Mouse (Mus musculus) kidney, adult 10 weeks (tissue): ENCODE results near the gene Cdk9. TPM values are rescaled to one million over a fixed set of nuclear protein-coding genes. Genes with fewer than 3 reads are reported as not detected.

ENCODE experiments used
- polyA plus RNA-seq: library from polyadenylated mRNA; stranded (reverse); fragments of 350-450 nt; fragmentation: Illumina TruSeq; extraction: RNeasy Lipid Tissue Mini Kit (QIAGEN cat#74804); gene quantifications from one replicate; pipeline ENCODE4 v1.2.3, GENCODE M21; 2014; ENCODE audit warnings: low read depth, low replicate concordance

The Cdk9 gene
- polyA plus RNA-seq = 42.3 TPM

DNA sequence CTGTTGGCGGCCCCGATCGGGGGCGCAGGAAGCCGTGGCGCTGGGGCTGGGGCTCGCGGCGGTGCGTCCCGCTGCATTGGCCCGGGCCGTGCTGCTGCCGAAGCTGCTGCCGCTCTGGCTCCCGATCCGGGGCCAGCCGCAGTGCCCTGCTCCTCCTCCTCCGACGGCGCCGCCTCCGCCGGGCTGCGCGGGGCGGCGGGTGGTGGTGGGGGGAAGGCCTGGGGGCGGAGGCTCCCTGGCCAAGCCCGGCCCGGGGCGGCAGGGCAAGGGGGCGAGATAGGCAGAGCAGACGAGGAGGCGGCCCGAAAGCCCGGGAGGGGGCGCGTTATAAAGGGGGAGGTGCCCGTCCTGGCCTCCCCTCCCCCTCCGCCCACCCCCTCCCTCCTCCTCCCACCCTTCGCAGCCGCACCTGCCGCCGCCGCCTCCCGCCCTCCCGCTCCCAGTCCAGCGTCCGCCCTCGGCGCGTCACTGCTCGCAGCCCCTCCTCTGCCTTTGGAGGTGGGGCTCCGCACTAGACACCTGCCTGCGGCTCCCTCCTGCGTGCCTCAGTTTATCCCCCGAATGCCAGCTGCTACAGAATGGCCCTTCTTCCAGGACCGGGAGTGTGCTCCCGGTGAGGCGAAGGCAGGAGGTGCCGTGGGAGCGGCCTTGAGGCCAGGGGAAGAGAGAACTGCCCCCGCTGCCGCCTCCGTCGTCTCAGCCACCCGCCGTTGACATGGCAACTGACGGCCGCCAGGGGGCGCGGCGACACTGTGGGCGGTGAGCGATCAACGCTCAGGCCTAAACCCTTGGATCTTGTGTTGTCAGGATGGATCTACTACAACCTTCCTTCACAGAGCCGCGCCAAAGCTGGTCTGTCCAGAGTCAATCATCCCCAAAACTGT lies at the start of gene Cdk9:
Gene Cdk9 (minus strand): TSS at position 143 of the 884 bp plus-strand sequence.

DNA sequence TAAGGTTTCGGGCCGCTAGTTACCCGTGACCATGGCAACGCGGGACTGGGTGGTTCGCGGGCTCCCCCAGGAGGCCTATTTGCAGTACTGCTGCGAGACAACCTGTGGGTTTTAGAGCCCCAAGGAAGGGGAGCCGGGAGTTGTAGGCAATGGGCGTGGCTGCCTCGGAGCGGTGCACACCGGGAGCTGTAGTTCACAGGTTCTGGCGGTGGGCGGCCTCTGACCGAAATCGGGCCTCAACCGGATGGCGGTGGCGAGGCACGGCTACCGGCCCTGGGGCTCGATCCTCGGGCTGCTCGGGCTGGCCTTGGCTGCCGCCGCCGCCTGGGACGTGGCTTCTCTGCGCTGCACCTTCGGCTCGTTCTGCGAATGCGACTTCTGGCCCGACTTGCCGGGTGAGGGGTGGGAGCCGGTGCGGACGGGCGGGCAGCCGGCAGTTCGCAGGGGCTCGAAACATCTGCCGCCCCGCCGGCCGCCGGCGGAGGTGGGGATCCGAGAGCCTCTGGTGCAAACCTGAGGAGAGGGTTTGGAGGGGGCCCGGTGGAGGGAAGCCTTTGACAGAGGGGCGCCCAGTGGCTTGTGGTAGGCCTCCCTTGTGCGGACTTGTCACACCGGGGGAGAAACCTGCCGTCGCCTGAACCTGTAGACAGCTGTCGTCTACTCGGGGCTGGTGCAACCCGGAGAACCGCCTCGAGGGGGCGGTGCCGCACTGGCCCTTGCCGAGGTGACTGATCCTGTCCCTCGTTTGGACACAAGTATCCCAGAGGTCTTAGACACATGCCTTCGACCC lies 44.4 kb upstream of the Cdk9 start, which contains the start of gene Tor2a:
Gene Tor2a (plus strand): TSS at position 179 of the 790 bp plus-strand sequence.

DNA sequence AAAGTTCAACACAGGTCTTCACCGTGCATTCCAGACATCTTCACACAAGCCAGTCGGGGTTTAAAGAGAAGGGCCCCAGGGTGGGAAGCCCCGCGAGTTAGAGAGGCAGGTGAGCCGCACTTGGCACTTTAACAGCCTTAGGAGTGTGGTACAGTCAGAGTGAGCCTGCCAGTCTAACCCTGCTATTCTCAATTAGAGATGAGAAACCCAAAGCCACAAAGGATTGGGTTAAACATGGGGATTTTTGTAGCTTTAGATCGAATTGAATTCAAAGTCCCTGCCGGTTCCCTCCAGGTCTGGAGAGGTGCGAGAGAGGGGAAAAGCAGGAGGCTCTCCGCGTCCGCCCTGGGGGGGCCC lies 28.0 kb upstream of the Cdk9 start, which contains the start of gene 6330409D20Rik:
Gene 6330409D20Rik (minus strand): TSS at position 101 of the 357 bp plus-strand sequence.

DNA sequence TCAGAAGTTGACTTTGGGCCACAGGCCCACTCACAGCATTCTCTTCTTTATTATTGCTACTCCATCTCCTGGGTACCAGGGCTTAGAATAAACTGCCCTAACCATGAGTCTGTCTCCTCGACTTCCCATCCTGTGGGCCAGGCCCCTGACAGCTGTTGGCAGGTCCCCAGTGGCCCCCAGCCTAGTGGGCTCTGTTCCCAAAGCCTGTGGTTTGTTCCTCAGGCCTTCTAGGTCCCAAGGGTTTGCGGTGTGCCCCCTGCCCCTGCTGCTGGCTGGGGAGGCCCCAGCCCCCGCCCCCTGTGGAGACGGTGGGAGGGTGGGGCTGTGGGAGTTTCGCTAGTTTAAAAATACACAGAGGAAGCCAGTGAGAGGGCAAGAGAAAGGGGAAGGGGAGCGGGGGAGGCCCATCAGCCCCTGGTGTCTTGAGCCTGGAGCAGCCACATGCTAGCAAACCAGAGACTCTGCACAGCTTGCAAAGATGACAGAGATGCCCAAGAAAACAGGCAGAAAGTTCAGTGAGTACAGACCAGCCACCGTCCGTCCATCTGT lies 7.9 kb upstream of the Cdk9 start, which contains the start of gene Sh2d3c:
Gene Sh2d3c (plus strand): TSS at position 375 of the 549 bp plus-strand sequence.

DNA sequence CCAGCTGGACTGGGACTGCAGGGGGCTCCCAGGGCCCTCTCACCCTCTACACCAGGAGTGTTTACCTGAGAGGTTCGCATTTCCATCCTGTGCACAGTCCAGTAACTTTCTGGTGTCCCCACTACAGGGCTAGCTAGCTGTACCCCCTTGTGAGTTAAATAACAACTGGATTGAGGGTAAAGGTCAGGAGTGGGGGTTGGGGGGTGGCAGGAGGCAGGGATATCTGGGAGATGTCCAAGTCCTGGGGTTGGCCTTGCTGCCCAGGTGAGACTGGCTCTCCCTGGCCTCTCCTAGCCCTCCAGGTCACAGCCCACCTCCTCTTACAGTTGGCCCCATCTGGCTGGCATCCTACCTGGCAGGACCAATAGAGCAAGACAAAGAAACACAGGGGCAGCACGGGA lies 8.9 kb downstream of the Cdk9 start, which contains the start of gene Fpgs:
Gene Fpgs (minus strand): TSS at position 125 of the 401 bp plus-strand sequence.

Other genes with a start within 250 kb of the Cdk9 start
- 8.8 TPM for gene Fam102a, start 177.7 kb downstream of the Cdk9 start, polyA plus RNA-seq
- gene Dpm2, start 142.2 kb downstream of the Cdk9 start, polyA plus RNA-seq = 1.7 TPM
- not detected for gene Pip5kl1, start 138.3 kb downstream of the Cdk9 start, polyA plus RNA-seq
- not detected for gene 9430097D07Rik, start 137.4 kb downstream of the Cdk9 start, polyA plus RNA-seq
- 0.49 TPM for gene St6galnac4, start 126.0 kb downstream of the Cdk9 start, polyA plus RNA-seq
- 1.4 TPM for gene St6galnac6, start 113.4 kb downstream of the Cdk9 start, polyA plus RNA-seq
- gene Ak1, start 91.3 kb downstream of the Cdk9 start, polyA plus RNA-seq = 3.7 TPM
- 6.9 TPM for gene Eng, start 66.5 kb downstream of the Cdk9 start, polyA plus RNA-seq
- 3.5 TPM for gene Fpgs, start 8.9 kb downstream of the Cdk9 start, polyA plus RNA-seq
- not detected for gene Sh2d3c, start 8.0 kb upstream of the Cdk9 start, polyA plus RNA-seq
- not detected for gene 6330409D20Rik, start 27.9 kb upstream of the Cdk9 start, polyA plus RNA-seq
- 0.85 TPM for gene Tor2a, start 44.2 kb upstream of the Cdk9 start, polyA plus RNA-seq
- gene Ttc16, start 62.6 kb upstream of the Cdk9 start, polyA plus RNA-seq = not detected
- 0.53 TPM for gene Ptrh1, start 62.7 kb upstream of the Cdk9 start, polyA plus RNA-seq
- not detected for gene Cfap157, start 71.4 kb upstream of the Cdk9 start, polyA plus RNA-seq
- 2.1 TPM for gene Stxbp1, start 134.2 kb upstream of the Cdk9 start, polyA plus RNA-seq
- gene Fam129b, start 163.0 kb upstream of the Cdk9 start, polyA plus RNA-seq = 1.1 TPM
- 88.9 TPM for gene Rpl12, start 248.5 kb upstream of the Cdk9 start, polyA plus RNA-seq
- gene Lrsam1, start 248.5 kb upstream of the Cdk9 start, polyA plus RNA-seq = 3.9 TPM